Mouse (Mus musculus) hindbrain, postnatal 0 days (tissue): ENCODE results near the gene Klf15. TPM values are rescaled to one million over a fixed set of nuclear protein-coding genes. Genes with fewer than 3 reads are reported as not detected.

Experiments
- ATAC-seq: fragments of 200-750 bp; cut with Nextera tagmentation; 2 replicates; pipeline ENCODE4 v1.8.0; 2017; ENCODE audit warnings: mild to moderate bottlenecking, moderate TSS enrichment, moderate library complexity
- DNase-seq: peaks from one replicate; pipeline ENCODE4 v3.0.0-alpha.2; 2015; ENCODE audit warnings: low spot score
- H3K27ac ChIP-seq: fragments of 300-500 bp; sonication (generic); 2 replicates; pipeline ENCODE4 v1.5.1; 2014; ENCODE audit warnings: mild to moderate bottlenecking
- H3K27me3 ChIP-seq: fragments of 300-500 bp; sonication (generic); 2 replicates; pipeline ENCODE4 v1.6.1; 2014; ENCODE audit warnings: low read length, mixed read lengths; ENCODE audit not compliant: insufficient read depth
- H3K36me3 ChIP-seq: fragments of 300-500 bp; sonication (generic); 2 replicates; pipeline ENCODE4 v1.6.1; 2014; ENCODE audit warnings: low read length, mixed read lengths; ENCODE audit not compliant: insufficient read depth
- H3K4me1 ChIP-seq: fragments of 300-500 bp; sonication (generic); 2 replicates; pipeline ENCODE4 v1.6.1; 2014; ENCODE audit warnings: antibody characterized with exemption, low read length, mixed read lengths; ENCODE audit not compliant: insufficient read depth
- H3K4me2 ChIP-seq: fragments of 300-500 bp; sonication (generic); 2 replicates; pipeline ENCODE4 v1.6.1; 2014; ENCODE audit warnings: low read depth, mild to moderate bottlenecking, low read length, moderate library complexity, mixed read lengths
- H3K4me3 ChIP-seq: fragments of 300-500 bp; sonication (generic); 2 replicates; pipeline ENCODE4 v1.5.1; 2014; ENCODE audit warnings: low read length
- H3K9ac ChIP-seq: fragments of 300-500 bp; sonication (generic); replicated peaks from 2 replicates; pipeline ENCODE4 v1.6.1; 2014; ENCODE audit warnings: mild to moderate bottlenecking, low read length, moderate library complexity, mixed read lengths
- H3K9me3 ChIP-seq: fragments of 300-500 bp; sonication (generic); 2 replicates; pipeline ENCODE4 v1.6.1; 2016; ENCODE audit warnings: low read length, mixed read lengths
- CTCF ChIP-seq: IDR thresholded peaks from 2 replicates; pipeline ENCODE4 v1.5.1; 2016; ENCODE audit warnings: antibody characterized with exemption, control low read depth, low read depth
- WGBS: fragments of 180-500 bp; shearing (Covaris S2); extraction: QIAGEN DNeasy Blood & Tissue Kit; methylation state at CpG from one replicate; pipeline ENCODE4 v1.1.7; 2014; 5-methylcytosine and 5-hydroxymethylcytosine counted together
- polyA plus RNA-seq: library from polyadenylated mRNA; unstranded; fragments of >200 nt; fragmentation: Nextera tagmentation; extraction: Ambion mirVana; gene quantifications from 2 replicates; pipeline ENCODE4 v1.2.1, GENCODE M21; 2015
- total RNA-seq: library from RNA; depleted of rRNA; stranded (reverse); fragments of >200 nt; gene quantifications from 2 replicates; pipeline ENCODE4 v1.2.3, GENCODE M21; 2014

Klf15 gene
- total and polyA plus RNA-seq, 2 experiments from 2014 or later: 26.6 to 43.2 TPM

- Histone ChIP-seq H3K36me3 (no peaks in the 10 kb centered on the region), H3K4me3 (no peak overlapping the region), H3K9me3 (no peaks in the 10 kb centered on the region), H3K27me3 (no peaks in the 10 kb centered on the region), H3K4me2 (no peak overlapping the region), H3K27ac (peak overlapping the region; percentile 70; the same call in 1 of the 2 replicates), H3K4me1 (peaks cover 12% of the 10 kb centered on the region; the same call in 1 of the 2 replicates), H3K9ac (no peak overlapping the region)
- ATAC-seq (peak; percentile 95), DNase-seq (peak; percentile 83)
- WGBS: 36% methylated on average over 6 of the region's 7 CpGs
- no peak for TF ChIP-seq CTCF
These were observed 33.0 kb downstream of the Klf15 start for GRCm38 (mm10) chr6:90495282-90495912.

- ATAC-seq (no peak), DNase-seq (no peak)
- no peaks in the 10 kb centered on the region for H3K36me3 ChIP-seq
- H3K27ac ChIP-seq: peak overlapping the region; percentile 27
- H3K4me1 ChIP-seq: peaks cover 12% of the 10 kb centered on the region; the same call in 1 of the 2 replicates
- 56% methylated on average over 3 of the region's 3 CpGs for WGBS
- no peak overlapping the region for H3K4me2 ChIP-seq
- no peak overlapping the region for H3K4me3 ChIP-seq
- TF ChIP-seq CTCF: no peak
- no peaks in the 10 kb centered on the region for H3K9me3 ChIP-seq
- H3K27me3 ChIP-seq: no peaks in the 10 kb centered on the region
- no peak overlapping the region for H3K9ac ChIP-seq
These were observed 33.8 kb downstream of the Klf15 start for GRCm38 (mm10) chr6:90496217-90496616.

- Histone ChIP-seq H3K36me3 (no peaks in the 10 kb centered on the region), H3K4me2 (no peak overlapping the region), H3K27ac (no peak overlapping the region), H3K27me3 (no peaks in the 10 kb centered on the region), H3K4me1 (peaks cover 12% of the 10 kb centered on the region; the same call in 1 of the 2 replicates), H3K9me3 (no peaks in the 10 kb centered on the region), H3K9ac (no peak overlapping the region), H3K4me3 (no peak overlapping the region)
- no peak for DNase-seq
- no peak for TF ChIP-seq CTCF
- 56% methylated on average over 4 of the region's 4 CpGs for WGBS
- no peak for ATAC-seq
These were observed 37.1 kb downstream of the Klf15 start for GRCm38 (mm10) chr6:90499509-90499908.

- H3K27me3 ChIP-seq: no peaks in the 10 kb centered on the region
- no peak overlapping the region for H3K9ac ChIP-seq
- DNase-seq (no peak), ATAC-seq (no peak)
- WGBS: 69% methylated on average over 8 of the region's 8 CpGs
- H3K9me3 ChIP-seq: no peaks in the 10 kb centered on the region
- H3K4me1 ChIP-seq: 0 out of 2 replicates have a peak, but pooled peaks cover 7% of the 10 kb centered on the region
- H3K36me3 ChIP-seq: no peaks in the 10 kb centered on the region
- no peak overlapping the region for H3K4me3 ChIP-seq
- no peak overlapping the region for H3K4me2 ChIP-seq
- no peak overlapping the region for H3K27ac ChIP-seq
- no peak for TF ChIP-seq CTCF
These were observed 39.0 kb downstream of the Klf15 start for GRCm38 (mm10) chr6:90501222-90501940.

GRCm38 (mm10) chr6:90505906-90506305 is 43.5 kb downstream of the Klf15 start:
- Histone ChIP-seq H3K27me3 (no peaks in the 10 kb centered on the region), H3K9ac (no peak overlapping the region), H3K4me1 (peaks cover 12% of the 10 kb centered on the region; the same call in 1 of the 2 replicates), H3K36me3 (no peaks in the 10 kb centered on the region), H3K27ac (peak overlapping the region; percentile 86), H3K9me3 (no peaks in the 10 kb centered on the region), H3K4me2 (no peak overlapping the region), H3K4me3 (no peak overlapping the region)
- DNase-seq: peak; percentile 30
- TF ChIP-seq CTCF: no peak
- 44% methylated on average over 6 of the region's 6 CpGs for WGBS
- no peak for ATAC-seq

- Histone ChIP-seq H3K4me3 (no peak overlapping the region), H3K36me3 (no peaks in the 10 kb centered on the region), H3K4me1 (peaks cover 12% of the 10 kb centered on the region; the same call in 1 of the 2 replicates), H3K4me2 (peak overlapping the region; percentile 8; the same call in 1 of the 2 replicates), H3K9ac (0 out of 2 replicates have a peak overlapping the region, but pooled peaks have one; percentile 18), H3K9me3 (no peaks in the 10 kb centered on the region), H3K27me3 (no peaks in the 10 kb centered on the region), H3K27ac (peak overlapping the region; percentile 86)
- ATAC-seq (peak; percentile 89), DNase-seq (peak; percentile 88)
- TF ChIP-seq CTCF: no peak
- WGBS: 31% methylated on average over 16 of the region's 16 CpGs
These were observed 44.4 kb downstream of the Klf15 start for GRCm38 (mm10) chr6:90506673-90507311.
